Mouse (Mus musculus): ENCODE data around the gene Usf1. TPM values are rescaled to one million over a fixed set of nuclear protein-coding genes. Genes with fewer than 3 reads are reported as not detected.

The Usf1 gene
- 100 to 1,000 TPM in 1 of 2 experiments, 10 to 100 TPM in 1; 85.6 to 108 TPM for total RNA-seq (2023)

GRCm38 (mm10) chr1:171410947-171411484 lies at the start of gene Usf1:
TSS of gene Usf1 (plus strand) at chr1:171411313.

GRCm38 (mm10) chr1:171369845-171370556 lies 41.1 kb upstream of the Usf1 start, which contains the start of gene Nectin4:
TSS of gene Nectin4 (plus strand) at chr1:171370099.

GRCm38 (mm10) chr1:171388376-171389102 lies 22.6 kb upstream of the Usf1 start, which contains the start of gene Arhgap30:
TSS of gene Arhgap30 (plus strand) at chr1:171388954.

GRCm38 (mm10) chr1:171418660-171419059 lies 7.5 kb downstream of the Usf1 start, which contains the start of gene Tstd1:
TSS of gene Tstd1 (plus strand) at chr1:171418872.

DNA sequence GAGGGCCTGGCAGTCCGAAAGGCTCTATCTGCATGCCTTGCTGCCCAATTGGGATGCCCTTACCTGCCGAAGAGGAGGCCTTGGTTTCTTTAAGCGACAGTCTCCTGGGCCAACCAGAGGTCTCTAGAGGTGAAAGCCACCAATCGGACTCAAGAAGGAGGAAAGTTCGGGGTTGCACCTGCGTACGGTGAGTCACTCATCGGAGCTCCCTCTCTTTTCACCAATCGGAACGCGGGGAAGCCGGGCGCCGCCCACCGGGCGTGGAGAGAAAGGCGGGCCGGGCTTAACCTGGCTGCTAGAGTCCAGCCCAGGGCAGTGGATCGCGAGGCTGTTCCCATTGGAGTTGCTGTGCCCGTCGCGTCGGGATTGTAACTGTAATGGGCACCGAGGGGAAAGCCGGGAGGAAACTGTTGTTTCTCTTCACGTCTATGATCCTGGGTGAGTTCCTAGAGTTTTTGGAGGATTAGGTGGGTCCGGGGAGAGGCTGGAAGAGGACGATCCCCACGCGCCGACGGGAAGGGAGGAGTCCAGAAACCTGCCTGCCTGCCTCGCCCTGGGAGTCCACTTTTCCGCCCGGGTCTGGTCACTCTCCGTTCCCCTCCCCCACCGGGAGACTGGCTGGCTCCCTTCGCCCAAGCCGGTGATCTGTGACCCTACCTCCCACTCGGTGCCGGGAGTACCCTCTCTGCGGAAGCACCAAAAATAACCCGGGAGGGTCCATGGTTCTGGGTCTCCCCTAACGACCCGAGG lies 26.3 kb downstream of the Usf1 start, which contains the start of gene F11r:
F11r (plus strand) TSS at position 272 of the 750 bp plus-strand sequence.

Other genes starting within 250 kb of the Usf1 start
- 1 to 10 TPM in 1 of 2 experiments, under 1 TPM in 1; 0.29 to 1.4 TPM for gene Pcp4l1, start 215.0 kb upstream of the Usf1 start, total RNA-seq (2023)
- gene Nr1i3, start 197.3 kb upstream of the Usf1 start, total RNA-seq (2023): not detected
- 10 to 100 TPM; 11.9 to 16.4 TPM for gene Tomm40l, start 188.8 kb upstream of the Usf1 start, total RNA-seq (2023)
- under 1 TPM in 1 of 2 experiments, not detected in 1; 0.89 TPM for gene Apoa2, start 186.3 kb upstream of the Usf1 start, total RNA-seq (2023)
- gene Fcer1g, start 176.9 kb upstream of the Usf1 start, total RNA-seq (2023): 1,000 to 10,000 TPM; 1,085 to 1,124 TPM
- gene Adamts4, start 160.9 kb upstream of the Usf1 start, total RNA-seq (2023): not detected
- 10 to 100 TPM; 84.6 to 99.7 TPM for gene Ndufs2, start 159.9 kb upstream of the Usf1 start, total RNA-seq (2023)
- gene B4galt3, start 141.0 kb upstream of the Usf1 start, total RNA-seq (2023): 100 to 1,000 TPM; 120 to 134 TPM
- gene Ppox, start 130.1 kb upstream of the Usf1 start, total RNA-seq (2023): 10 to 100 TPM; 69.2 to 78.0 TPM
- gene Usp21, start 123.3 kb upstream of the Usf1 start, total RNA-seq (2023): 10 to 100 TPM; 29.5 to 31.1 TPM
- gene Ufc1, start 116.3 kb upstream of the Usf1 start, total RNA-seq (2023): 10 to 100 TPM; 47.2 to 51.2 TPM
- 10 to 100 TPM; 23.5 to 25.8 TPM for gene Dedd, start 82.2 kb upstream of the Usf1 start, total RNA-seq (2023)
- gene Nit1, start 65.7 kb upstream of the Usf1 start, total RNA-seq (2023): 10 to 100 TPM; 18.9 to 24.2 TPM
- gene Pfdn2, start 65.6 kb upstream of the Usf1 start, total RNA-seq (2023): 10 to 100 TPM; 27.1 to 34.4 TPM
- gene Klhdc9, start 50.5 kb upstream of the Usf1 start, total RNA-seq (2023): under 1 TPM; 0.22 to 0.40 TPM
- gene Nectin4, start 41.2 kb upstream of the Usf1 start, total RNA-seq (2023): 1 to 10 TPM; 2.0 to 2.2 TPM
- 100 to 1,000 TPM; 245 to 251 TPM for gene Arhgap30, start 22.4 kb upstream of the Usf1 start, total RNA-seq (2023)
- 1 to 10 TPM; 4.4 TPM for gene Tstd1, start 7.6 kb downstream of the Usf1 start, total RNA-seq (2023)
- under 1 TPM; 0.20 to 0.31 TPM for gene F11r, start 26.2 kb downstream of the Usf1 start, total RNA-seq (2023)
- gene Alyref2, start 92.2 kb downstream of the Usf1 start, total RNA-seq (2023): 1 to 10 TPM; 6.6 to 7.3 TPM
- gene Itln1, start 124.0 kb downstream of the Usf1 start, total RNA-seq (2023): not detected
- 1 to 10 TPM; 7.6 to 8.0 TPM for gene Cd244a, start 147.9 kb downstream of the Usf1 start, total RNA-seq (2023)
- gene Ly9, start 196.1 kb downstream of the Usf1 start, total RNA-seq (2023): 10 to 100 TPM; 16.8 to 24.0 TPM
- gene Slamf7, start 241.7 kb downstream of the Usf1 start, total RNA-seq (2023): 1 to 10 TPM; 3.4 to 4.3 TPM